Mouse (Mus musculus): Measurements from ENCODE around the gene Gsdma2. TPM values are rescaled to one million over a fixed set of nuclear protein-coding genes. Genes with fewer than 3 reads are reported as not detected.
A peak's percentile ranks its signal among the peaks of the same experiment; 100 is the strongest.

The Gsdma2 gene
- polyA plus RNA-seq, 1 experiment, result not detected

DNA sequence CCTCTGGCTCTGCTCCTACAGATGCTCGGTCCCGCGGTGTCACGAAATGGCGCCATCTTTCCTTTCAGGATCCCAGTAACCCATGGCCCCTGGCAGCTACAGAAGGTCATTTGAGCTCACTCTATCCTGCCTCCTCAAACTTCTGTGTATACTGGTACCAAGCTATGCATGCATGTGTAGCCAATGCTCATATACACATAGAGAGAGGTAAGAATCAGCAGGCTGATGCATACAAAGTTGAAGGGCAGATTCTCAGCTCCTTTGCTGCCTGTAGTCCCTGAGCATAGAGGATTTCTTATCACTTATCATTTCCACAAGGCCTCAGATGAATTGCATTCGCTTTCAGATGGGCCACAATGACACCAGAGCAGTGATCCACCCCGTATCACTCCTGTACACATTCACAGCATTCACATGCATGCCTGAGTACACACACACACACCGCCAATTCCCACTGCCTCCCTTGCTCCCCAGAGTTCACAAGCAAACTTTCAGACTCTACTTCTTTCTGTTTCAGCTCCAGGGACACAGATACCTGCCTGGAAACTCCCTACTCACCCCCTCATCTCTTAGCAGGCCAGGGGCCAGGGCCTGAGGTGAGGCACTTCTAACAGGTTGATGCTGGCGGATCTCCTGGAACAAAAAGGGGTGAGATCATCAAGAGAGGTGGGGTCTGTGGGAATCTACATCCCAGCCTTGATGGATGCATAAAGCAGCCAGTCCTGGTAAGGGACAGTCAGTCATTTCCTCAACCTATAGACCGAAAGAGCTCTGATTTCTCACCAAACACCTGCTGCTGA, 20.7 kb upstream of the Gsdma2 start, which contains the start of the genes Gm12355 and Gsdma3:
Gene Gm12355 (minus strand): TSS at position 51 of the 800 bp plus-strand sequence.
Gene Gsdma3 (plus strand): TSS at position 750 of the 800 bp plus-strand sequence.
- TF ChIP-seq POLR2A (IDR thresholded peaks at IDR 0.05; ENCODE audit: borderline replicate concordance, extremely low read depth, insufficient read depth, insufficient read length, poor library complexity, severe bottlenecking) (no peak), CTCF (IDR thresholded peaks at IDR 0.05; ENCODE audit: borderline replicate concordance, extremely low read depth, insufficient read depth, insufficient read length) (no peak)
- no peak for DNase-seq (ENCODE audit: low read depth)

DNA sequence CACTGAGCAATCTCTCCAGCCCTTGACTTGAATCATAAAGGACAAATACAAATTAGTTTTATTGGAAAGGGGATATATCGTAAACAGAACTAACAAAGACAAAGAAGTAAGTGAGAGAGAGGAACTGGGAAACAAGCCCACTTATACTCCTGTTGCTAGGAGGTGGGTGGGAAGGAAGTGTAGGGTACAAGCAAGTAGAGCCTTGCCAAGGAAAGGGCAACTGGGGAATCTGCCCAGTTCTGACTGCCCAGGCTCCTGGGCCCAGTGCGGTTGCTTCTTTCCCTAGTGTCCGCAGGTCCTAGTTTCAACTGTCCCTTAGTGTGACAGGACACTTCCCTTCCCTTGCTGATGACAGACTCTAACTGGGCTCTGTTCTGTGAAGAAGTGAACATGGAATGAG, 17.9 kb upstream of the Gsdma2 start:
- no peak for DNase-seq (ENCODE audit: low read depth)
- no peak for TF ChIP-seq CTCF (IDR thresholded peaks at IDR 0.05; ENCODE audit: borderline replicate concordance, extremely low read depth, insufficient read depth, insufficient read length)
- TF ChIP-seq POLR2A (IDR thresholded peaks at IDR 0.05; ENCODE audit: borderline replicate concordance, extremely low read depth, insufficient read depth, insufficient read length, poor library complexity, severe bottlenecking), result no peak

DNA sequence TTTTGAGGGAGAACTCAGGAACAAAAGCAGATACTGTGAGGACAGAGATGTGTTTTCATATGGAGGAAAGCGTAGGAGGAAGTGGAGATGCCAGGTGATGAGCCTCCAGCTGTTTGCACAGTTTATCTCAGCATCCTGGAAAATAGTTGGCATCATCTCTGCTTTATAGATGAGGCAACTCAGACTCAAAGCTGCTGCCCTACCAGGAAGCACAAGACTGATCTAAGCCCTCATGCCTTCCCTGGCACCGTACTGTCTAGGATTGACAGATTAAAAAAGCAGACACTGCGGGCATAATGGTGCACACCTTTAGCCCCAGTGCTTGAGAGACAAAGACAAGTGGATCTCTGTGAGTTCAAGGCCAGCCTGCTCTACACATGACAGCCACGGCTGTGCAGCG, 15.9 kb upstream of the Gsdma2 start:
- TF ChIP-seq CTCF (IDR thresholded peaks at IDR 0.05; ENCODE audit: borderline replicate concordance, extremely low read depth, insufficient read depth, insufficient read length) (no peak), POLR2A (IDR thresholded peaks at IDR 0.05; ENCODE audit: borderline replicate concordance, extremely low read depth, insufficient read depth, insufficient read length, poor library complexity, severe bottlenecking) (no peak)
- DNase-seq (ENCODE audit: low read depth), result no peak

DNA sequence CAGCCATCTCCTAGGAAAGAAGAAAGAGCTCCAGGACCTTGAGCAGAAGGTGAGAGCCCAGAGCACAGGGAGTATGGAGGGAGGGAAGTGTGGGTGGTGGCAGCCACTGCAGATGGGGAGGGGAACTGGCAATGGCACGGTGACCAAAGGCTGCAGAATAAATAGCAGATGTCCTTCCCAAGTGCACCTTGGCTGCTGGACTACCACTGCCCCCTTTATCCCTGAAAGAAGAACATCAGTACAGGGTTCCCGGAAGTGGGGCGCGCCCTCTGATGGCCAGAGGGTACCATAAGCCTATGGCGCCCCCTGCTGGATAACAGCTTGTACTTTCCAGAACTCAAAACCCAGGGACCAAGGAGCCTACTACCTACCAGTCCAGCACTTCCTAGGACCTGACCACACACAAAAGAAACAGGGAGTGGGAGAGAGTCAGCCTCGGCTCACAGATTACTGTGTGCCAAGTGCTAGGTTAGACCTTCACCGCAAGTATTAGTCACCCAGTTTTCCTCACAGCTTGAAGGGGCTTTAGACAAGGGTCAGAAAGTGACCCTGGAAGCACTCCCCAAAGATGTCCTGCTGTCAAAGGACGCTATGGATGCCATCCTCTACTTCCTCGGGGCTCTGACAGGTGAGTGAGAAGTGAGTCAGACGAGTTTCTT, 11.1 kb upstream of the Gsdma2 start:
- peak; percentile 3 for DNase-seq (ENCODE audit: low read depth)

- DNase-seq (ENCODE audit: low read depth), result no peak
- no peak for TF ChIP-seq POLR2A (IDR thresholded peaks at IDR 0.05; ENCODE audit: borderline replicate concordance, extremely low read depth, insufficient read depth, insufficient read length, poor library complexity, severe bottlenecking)
- TF ChIP-seq CTCF (IDR thresholded peaks at IDR 0.05; ENCODE audit: borderline replicate concordance, extremely low read depth, insufficient read depth, insufficient read length), result no peak
Measured at GRCm38 (mm10) chr11:98637501-98637900, 9.1 kb upstream of the Gsdma2 start.

GRCm38 (mm10) chr11:98640091-98640490, 6.5 kb upstream of the Gsdma2 start:
- DNase-seq (ENCODE audit: low read depth), result no peak
- no peak for TF ChIP-seq CTCF (IDR thresholded peaks at IDR 0.05; ENCODE audit: borderline replicate concordance, extremely low read depth, insufficient read depth, insufficient read length)
- no peak for TF ChIP-seq POLR2A (IDR thresholded peaks at IDR 0.05; ENCODE audit: borderline replicate concordance, extremely low read depth, insufficient read depth, insufficient read length, poor library complexity, severe bottlenecking)

DNA sequence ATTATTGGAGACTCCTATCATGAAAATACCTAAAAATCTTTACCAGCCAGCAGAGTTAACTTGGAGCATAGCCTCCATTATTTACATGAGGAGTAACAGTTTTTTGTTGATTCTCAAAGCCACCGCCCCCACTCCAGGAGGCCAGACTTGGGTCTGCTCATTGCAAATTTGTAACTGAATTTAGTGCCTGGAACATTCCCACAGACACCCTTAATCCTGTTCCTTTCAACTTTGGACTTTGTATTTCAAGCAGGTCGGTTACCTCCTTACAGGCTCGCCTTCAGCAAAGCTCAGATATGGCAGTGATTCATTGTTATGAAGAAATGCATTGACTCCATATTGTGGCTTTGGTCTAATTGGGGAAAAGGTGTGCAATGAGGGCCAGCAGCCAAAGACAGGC, 1.8 kb upstream of the Gsdma2 start:
- TF ChIP-seq POLR2A (IDR thresholded peaks at IDR 0.05; ENCODE audit: borderline replicate concordance, extremely low read depth, insufficient read depth, insufficient read length, poor library complexity, severe bottlenecking) (no peak), CTCF (IDR thresholded peaks at IDR 0.05; ENCODE audit: borderline replicate concordance, extremely low read depth, insufficient read depth, insufficient read length) (no peak)
- DNase-seq (ENCODE audit: low read depth), result no peak

GRCm38 (mm10) chr11:98645946-98646345, 613 bp upstream of the Gsdma2 start:
- no peak for DNase-seq (ENCODE audit: low read depth)
- TF ChIP-seq CTCF (IDR thresholded peaks at IDR 0.05; ENCODE audit: borderline replicate concordance, extremely low read depth, insufficient read depth, insufficient read length), result no peak
- no peak for TF ChIP-seq POLR2A (IDR thresholded peaks at IDR 0.05; ENCODE audit: borderline replicate concordance, extremely low read depth, insufficient read depth, insufficient read length, poor library complexity, severe bottlenecking)

- TF ChIP-seq CTCF (IDR thresholded peaks at IDR 0.05; ENCODE audit: borderline replicate concordance, extremely low read depth, insufficient read depth, insufficient read length), result peak; percentile 52; the same call in 1 of the 2 replicates
- DNase-seq (ENCODE audit: low read depth), result peak; percentile 31
Measured at GRCm38 (mm10) chr11:98655076-98655475, 8.5 kb downstream of the Gsdma2 start.

- no peak for TF ChIP-seq POLR2A (IDR thresholded peaks at IDR 0.05; ENCODE audit: borderline replicate concordance, extremely low read depth, insufficient read depth, insufficient read length, poor library complexity, severe bottlenecking)
- peak; percentile 70; the same call in 1 of the 2 replicates for TF ChIP-seq CTCF (IDR thresholded peaks at IDR 0.05; ENCODE audit: borderline replicate concordance, extremely low read depth, insufficient read depth, insufficient read length)
- DNase-seq (ENCODE audit: low read depth), result peak; percentile 89
Measured at GRCm38 (mm10) chr11:98660517-98660916, 14.0 kb downstream of the Gsdma2 start.

DNA sequence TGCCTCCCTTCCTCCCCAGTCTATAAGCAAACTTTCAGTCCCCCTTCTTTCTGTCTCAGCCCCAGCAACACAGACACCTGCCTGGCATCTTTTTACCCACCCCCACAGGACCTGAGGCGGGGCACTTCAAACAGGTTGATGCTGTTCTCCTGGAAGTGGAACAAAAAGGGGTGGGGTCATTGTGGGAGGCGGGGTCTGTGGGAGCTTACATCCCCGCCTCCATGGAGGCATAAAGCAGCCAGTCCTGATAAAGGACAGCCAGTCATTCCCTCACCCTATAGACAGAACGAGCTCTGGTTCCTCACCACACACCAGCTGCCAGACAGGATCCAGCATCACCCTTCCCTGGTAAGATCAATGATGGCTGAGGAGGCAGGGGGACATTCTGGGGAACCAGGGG, 17.5 kb downstream of the Gsdma2 start, which contains the start of gene Gsdma:
Gene Gsdma (plus strand): TSS at position 261 of the 400 bp plus-strand sequence.
- DNase-seq (ENCODE audit: low read depth), result no peak
- TF ChIP-seq POLR2A (IDR thresholded peaks at IDR 0.05; ENCODE audit: borderline replicate concordance, extremely low read depth, insufficient read depth, insufficient read length, poor library complexity, severe bottlenecking) (no peak), CTCF (IDR thresholded peaks at IDR 0.05; ENCODE audit: borderline replicate concordance, extremely low read depth, insufficient read depth, insufficient read length) (no peak)

DNA sequence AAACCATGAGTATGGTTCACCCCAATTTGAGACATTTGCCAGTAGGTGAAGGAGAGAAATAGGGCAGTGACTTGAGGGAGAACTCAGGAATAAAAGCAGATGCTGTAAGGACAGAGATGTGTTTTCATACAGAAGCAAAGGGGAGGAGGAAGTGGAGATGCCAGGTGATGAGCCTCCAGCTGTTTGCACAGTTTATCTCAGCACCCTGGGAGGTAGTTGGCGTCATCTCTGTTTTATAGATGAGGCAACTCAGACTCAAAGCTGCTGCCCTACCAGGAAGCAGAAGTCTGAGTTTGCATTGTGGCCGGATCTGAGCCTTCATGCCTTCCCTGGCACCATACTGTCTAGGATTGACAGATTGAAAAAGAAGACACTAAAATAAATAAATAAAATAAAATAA, 22.4 kb downstream of the Gsdma2 start:
- TF ChIP-seq CTCF (IDR thresholded peaks at IDR 0.05; ENCODE audit: borderline replicate concordance, extremely low read depth, insufficient read depth, insufficient read length) (no peak), POLR2A (IDR thresholded peaks at IDR 0.05; ENCODE audit: borderline replicate concordance, extremely low read depth, insufficient read depth, insufficient read length, poor library complexity, severe bottlenecking) (no peak)
- DNase-seq (ENCODE audit: low read depth), result no peak
